Mouse (Mus musculus) liver, embryonic 14.5 days (tissue): ENCODE results near the gene Rnaseh2a. TPM values are rescaled to one million over a fixed set of nuclear protein-coding genes. Genes with fewer than 3 reads are reported as not detected.
A peak's percentile ranks its signal among the peaks of the same experiment; 100 is the strongest.

Source experiments
- ATAC-seq: fragments of 200-750 bp; cut with Nextera tagmentation; 2 replicates; pipeline ENCODE4 v1.8.0; 2017; ENCODE audit warnings: moderate number of reproducible peaks, mild to moderate bottlenecking, moderate library complexity; ENCODE audit not compliant: insufficient read depth
- DNase-seq, 3 experiments: peaks; one replicate each; pipeline ENCODE4 v3.0.0-alpha.2; 2012 to 2013; ENCODE audit warnings: low read depth in 3 of 3, low spot score in 3 of 3
- H3K27ac ChIP-seq: fragments of 300-500 bp; sonication (generic); 2 replicates; pipeline ENCODE4 v1.5.1; 2014; ENCODE audit warnings: moderate library complexity, mild to moderate bottlenecking, control low read depth, inconsistent platforms
- H3K27me3 ChIP-seq: fragments of 300-500 bp; sonication (generic); 2 replicates; pipeline ENCODE4 v1.6.1; 2014; ENCODE audit warnings: mild to moderate bottlenecking, low read length, moderate library complexity; ENCODE audit not compliant: control insufficient read depth, insufficient read depth
- H3K36me3 ChIP-seq: fragments of 300-500 bp; sonication (generic); replicated peaks from 2 replicates; pipeline ENCODE4 v1.6.1; 2014; ENCODE audit warnings: low read depth; ENCODE audit not compliant: control insufficient read depth, insufficient read depth
- H3K4me1 ChIP-seq, 2 experiments: fragments of 200-500 bp in 1 of 2; fragments of 300-500 bp in 1 of 2; sonication (generic) in 1 of 2; replicated peaks; 2 replicates each; pipeline ENCODE4 v1.6.1; 2012 to 2014; ENCODE audit warnings: antibody characterized with exemption in 1 of 2, inconsistent platforms in 1 of 2, low read length in 1 of 2; ENCODE audit not compliant: control insufficient read depth in 2 of 2, insufficient read depth in 2 of 2
- H3K4me2 ChIP-seq: fragments of 300-500 bp; sonication (generic); 2 replicates; pipeline ENCODE4 v1.6.1; 2014; ENCODE audit warnings: low read depth, mild to moderate bottlenecking, control low read depth, moderate library complexity
- H3K4me3 ChIP-seq, 2 experiments: fragments of 200-500 bp in 1 of 2; fragments of 300-500 bp in 1 of 2; sonication (generic) in 1 of 2; 2 replicates each; pipeline ENCODE4 v1.5.1; 2012 to 2014; ENCODE audit warnings: low read depth in 2 of 2, low read length in 2 of 2, mild to moderate bottlenecking in 2 of 2, control low read depth in 1 of 2, inconsistent platforms in 1 of 2, moderate library complexity in 1 of 2; ENCODE audit not compliant: insufficient read depth in 1 of 2
- H3K9ac ChIP-seq: fragments of 300-500 bp; sonication (generic); replicated peaks from 2 replicates; pipeline ENCODE4 v1.6.1; 2014; ENCODE audit warnings: mild to moderate bottlenecking, control low read depth, moderate library complexity
- H3K9me3 ChIP-seq: fragments of 300-500 bp; sonication (generic); 2 replicates; pipeline ENCODE4 v1.6.1; 2016; ENCODE audit warnings: low read length, mixed read lengths; ENCODE audit not compliant: control insufficient read depth
- CTCF ChIP-seq: IDR thresholded peaks from 2 replicates; pipeline ENCODE4 v1.5.1; 2016; ENCODE audit warnings: antibody characterized with exemption, low read depth, control low read depth
- EP300 ChIP-seq: IDR thresholded peaks from 2 replicates; pipeline ENCODE4 v1.6.1; 2016; ENCODE audit warnings: antibody characterized with exemption, low read depth
- WGBS: fragments of 180-500 bp; shearing (Covaris S2); extraction: QIAGEN DNeasy Blood & Tissue Kit; methylation state at CpG from one replicate; pipeline ENCODE4 v1.1.7; 2014; ENCODE audit not compliant: insufficient replicate concordance; 5-methylcytosine and 5-hydroxymethylcytosine counted together
- polyA plus RNA-seq, 2 experiments: library from polyadenylated mRNA; depleted of rRNA in 1 of 2; stranded (reverse) in 1 of 2; unstranded in 1 of 2; fragments of >200 nt; fragmentation: Nextera tagmentation in 1 of 2; extraction: Ambion mirVana in 1 of 2; gene quantifications; 2 replicates each; pipeline versions ENCODE4 v1.2.1 to v1.2.3; 2012 to 2014

The Rnaseh2a gene
- polyA plus RNA-seq, 2 experiments: 56.2 to 107 TPM

- H3K36me3 ChIP-seq: peaks cover 30% of the 10 kb centered on the region
- H3K9me3 ChIP-seq: no peaks in the 10 kb centered on the region
- H3K4me1 ChIP-seq: peaks cover 50% of the 10 kb centered on the region in 2 experiments
- peak overlapping the region; percentile 72 to 89 for H3K4me3 ChIP-seq
- TF ChIP-seq CTCF: no peak
- TF ChIP-seq EP300: no peak
- ATAC-seq (no peak), DNase-seq (no peak)
- H3K27me3 ChIP-seq: no peaks in the 10 kb centered on the region
- peak overlapping the region; percentile 68 for H3K27ac ChIP-seq
- 1% methylated on average over 24 of the region's 25 CpGs for WGBS
- H3K4me2 ChIP-seq: peak overlapping the region; percentile 95
- H3K9ac ChIP-seq: peak overlapping the region; percentile 80
Observed at GRCm38 (mm10) chr8:84976763-84977434, 7.3 kb upstream of the Rnaseh2a start.

- Histone ChIP-seq H3K9ac (peak overlapping the region; percentile 80), H3K27me3 (no peaks in the 10 kb centered on the region), H3K9me3 (no peaks in the 10 kb centered on the region), H3K4me2 (peak overlapping the region; percentile 95), H3K27ac (peak overlapping the region; percentile 97), H3K4me3 (peak overlapping the region; percentile 72 to 89), H3K36me3 (peaks cover 37% of the 10 kb centered on the region), H3K4me1 (peaks cover 53 to 57% of the 10 kb centered on the region in 2 experiments)
- peak; percentile 87 to 96 (median 90) for DNase-seq
- peak; percentile 77 for ATAC-seq
- under 1% methylated on average over 58 of the region's 61 CpGs for WGBS
- TF ChIP-seq CTCF (peak; percentile 42), EP300 (no peak)
Observed at GRCm38 (mm10) chr8:84976031-84976762, 6.6 kb upstream of the Rnaseh2a start.

- Histone ChIP-seq H3K4me1 (peaks cover 50 to 51% of the 10 kb centered on the region in 2 experiments), H3K27me3 (no peaks in the 10 kb centered on the region), H3K4me2 (peak overlapping the region; percentile 95), H3K9me3 (no peaks in the 10 kb centered on the region), H3K4me3 (peak overlapping the region; percentile 44 to 89), H3K36me3 (peaks cover 44% of the 10 kb centered on the region), H3K9ac (peak overlapping the region; percentile 53), H3K27ac (peak overlapping the region; percentile 97)
- TF ChIP-seq CTCF: peak; percentile 93
- 0 out of 2 replicates have a peak, but pooled peaks have one; percentile 19 for TF ChIP-seq EP300
- ATAC-seq (no peak), DNase-seq (no peak)
- 28% methylated on average over 7 of the region's 7 CpGs for WGBS
Observed at GRCm38 (mm10) chr8:84975434-84975833, 5.9 kb upstream of the Rnaseh2a start.

GRCm38 (mm10) chr8:84974543-84975142 is 5.1 kb upstream of the Rnaseh2a start:
- Histone ChIP-seq H3K27ac (peak overlapping the region; percentile 97), H3K36me3 (peaks cover 48% of the 10 kb centered on the region), H3K9ac (peak overlapping the region; percentile 35), H3K9me3 (no peaks in the 10 kb centered on the region), H3K4me2 (peak overlapping the region; percentile 95), H3K27me3 (no peaks in the 10 kb centered on the region), H3K4me1 (peaks cover 46 to 49% of the 10 kb centered on the region in 2 experiments), H3K4me3 (peak overlapping the region; percentile 44 to 89; a peak in 3 of 4 replicates)
- ATAC-seq: no peak
- 68% methylated on average over 8 of the region's 8 CpGs for WGBS
- TF ChIP-seq CTCF (no peak), EP300 (peak; percentile 5; the same call in 1 of the 2 replicates)
- no peak for DNase-seq
